Mouse (Mus musculus) induced T-regulatory cell, adult 2 months (primary cell): ENCODE data around the gene Wipf3.
A peak's percentile ranks its signal among the peaks of the same experiment; 100 is the strongest.

Experiments used
- DNase-seq: peaks from one replicate; pipeline ENCODE4 v3.0.0-alpha.2; 2012; ENCODE audit warnings: low read depth

The Wipf3 gene

DNA sequence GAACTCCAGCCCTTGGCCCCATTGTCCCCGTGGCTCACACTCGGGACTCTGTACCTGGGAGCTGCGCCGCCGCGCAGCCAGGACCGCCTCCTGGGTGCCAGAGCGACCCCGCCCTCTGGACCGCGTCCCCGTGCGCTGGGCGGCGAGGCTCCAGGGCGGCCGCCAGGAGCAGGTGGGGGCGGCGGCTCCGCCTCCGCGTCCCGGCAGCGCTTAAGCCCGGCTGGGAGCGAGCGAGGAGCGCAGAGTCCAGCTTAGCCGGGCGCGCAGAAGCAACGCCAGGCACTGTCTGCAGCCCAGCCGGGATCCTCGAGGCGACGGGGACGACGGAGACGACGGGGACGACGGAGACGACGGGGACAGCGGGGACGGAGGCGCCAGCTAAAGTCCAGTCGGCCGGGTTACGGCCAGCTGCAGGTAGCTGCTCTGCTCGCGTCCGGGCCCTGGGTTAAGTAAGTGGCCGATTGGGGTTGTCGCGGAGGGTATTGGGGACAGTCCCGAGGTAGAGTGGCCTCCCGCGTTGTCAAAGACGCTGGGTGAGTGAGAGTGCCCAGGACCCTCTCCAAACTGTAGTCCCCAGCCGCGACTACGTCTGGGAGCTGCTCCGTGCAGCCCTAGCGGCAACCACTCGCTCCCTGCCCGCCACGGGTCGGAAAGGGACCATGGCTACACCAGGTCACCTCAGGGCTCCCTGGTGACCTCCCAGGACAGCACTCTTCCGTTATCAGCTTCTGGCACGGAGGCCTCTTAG is at the start of gene Wipf3:
Wipf3 (plus strand) TSS at position 157 of the 748 bp plus-strand sequence.
- peak; percentile 1 for DNase-seq

DNA sequence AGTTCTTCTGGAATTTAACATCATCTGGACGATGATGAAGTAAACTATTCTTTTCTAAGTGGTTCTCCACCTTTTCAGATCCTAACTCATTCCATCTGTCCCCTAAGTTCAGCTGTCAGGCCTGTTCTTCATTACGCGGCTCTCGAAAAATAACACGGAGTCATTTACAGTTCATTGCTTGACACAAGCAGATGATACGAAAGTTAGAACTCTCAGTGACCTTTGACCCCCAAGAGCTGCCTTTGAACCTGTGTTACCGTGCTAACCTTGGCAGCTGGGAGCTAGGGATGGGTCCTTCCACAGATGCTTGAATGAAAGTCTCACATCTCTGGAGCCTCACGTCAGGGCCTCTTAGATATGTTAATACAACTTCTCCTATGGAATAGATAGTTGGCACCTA is 46.8 kb upstream of the Wipf3 start:
- DNase-seq, result no peak

DNA sequence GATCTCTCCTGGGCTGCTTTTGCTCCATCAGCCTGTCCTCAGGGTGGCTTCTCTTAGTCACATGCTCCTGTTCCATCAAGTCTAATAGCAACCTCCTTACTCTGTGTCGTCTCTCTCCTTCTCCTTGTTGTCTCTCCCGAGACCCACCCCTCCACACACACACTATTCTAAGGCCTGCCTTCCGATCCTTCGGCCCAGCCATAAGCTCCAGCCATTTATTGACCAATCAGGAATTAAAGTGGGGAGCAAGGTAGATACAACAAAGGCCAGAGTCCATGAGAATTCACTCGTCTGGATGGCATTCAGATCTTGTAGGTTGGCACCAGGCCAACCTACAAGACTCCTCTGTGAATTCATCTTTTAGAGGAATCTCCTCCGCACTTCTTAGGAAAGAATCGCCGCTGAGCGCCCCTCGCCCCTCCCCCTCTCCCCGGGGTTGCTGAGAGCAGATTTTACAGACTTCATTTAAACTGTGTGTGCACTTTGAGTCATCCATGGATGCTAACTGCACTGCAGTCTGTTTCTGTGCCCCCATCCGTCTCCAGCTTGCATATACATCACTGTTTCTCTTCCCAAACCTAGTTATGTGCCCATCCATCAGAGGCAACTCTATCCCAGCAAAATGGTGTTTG is 45.4 kb upstream of the Wipf3 start:
- DNase-seq, result no peak

DNA sequence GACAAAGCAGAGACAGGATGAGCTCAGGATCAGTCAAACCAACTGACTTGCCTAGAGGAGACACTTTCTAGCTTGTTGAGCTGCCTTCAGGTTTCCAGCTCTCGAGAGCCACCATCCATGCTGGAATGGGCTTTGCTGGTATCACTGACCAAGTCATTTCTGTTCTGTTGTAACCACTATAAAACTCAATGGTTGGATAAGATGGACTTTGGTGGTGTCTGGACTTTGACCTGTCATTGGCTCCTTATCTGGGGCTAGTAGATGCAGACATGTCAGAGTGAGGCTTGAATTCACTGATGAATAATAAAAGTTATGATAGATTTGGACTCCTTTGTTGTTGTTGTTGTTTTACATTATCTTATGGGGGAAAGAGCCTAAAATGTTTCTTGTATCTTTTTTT is 44.6 kb upstream of the Wipf3 start:
- no peak for DNase-seq

DNA sequence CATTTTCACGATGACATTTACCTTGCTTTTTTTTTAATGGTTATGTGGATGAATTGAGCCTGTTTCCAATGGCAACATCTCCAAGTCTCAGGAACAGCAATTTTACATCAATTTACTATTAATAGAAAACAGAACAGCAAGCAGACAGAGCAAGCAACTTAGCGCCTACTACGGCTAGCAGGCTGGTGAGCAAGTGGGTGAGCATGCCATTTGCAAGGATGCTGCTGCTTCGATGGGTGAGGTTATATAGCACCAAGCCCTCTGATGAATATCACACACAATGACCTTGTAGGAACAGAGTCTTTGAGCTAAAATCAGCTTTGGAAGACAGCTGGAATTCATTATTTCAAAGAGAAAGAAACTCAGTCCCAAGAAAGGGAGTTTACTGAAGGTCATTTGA is 43.0 kb upstream of the Wipf3 start:
- DNase-seq, result no peak

DNA sequence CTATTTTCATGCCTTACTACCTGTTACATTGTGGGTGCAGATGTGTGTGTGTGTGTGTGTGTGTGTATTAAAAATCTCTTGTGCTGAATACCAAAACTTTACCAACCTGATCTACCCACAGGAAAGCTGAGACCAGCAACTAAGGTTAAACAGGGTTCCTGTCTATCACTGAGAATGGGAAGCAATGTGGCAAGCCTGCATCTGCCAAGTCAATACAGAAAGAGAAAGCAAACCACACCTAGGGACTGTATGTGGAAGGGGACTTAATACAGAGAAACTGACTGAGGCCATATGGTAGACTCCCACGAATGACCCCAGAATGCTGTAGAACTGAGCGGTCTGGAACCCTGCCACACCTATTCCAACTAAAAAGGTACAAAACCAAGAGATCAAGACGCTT is 42.4 kb upstream of the Wipf3 start:
- no peak for DNase-seq

DNA sequence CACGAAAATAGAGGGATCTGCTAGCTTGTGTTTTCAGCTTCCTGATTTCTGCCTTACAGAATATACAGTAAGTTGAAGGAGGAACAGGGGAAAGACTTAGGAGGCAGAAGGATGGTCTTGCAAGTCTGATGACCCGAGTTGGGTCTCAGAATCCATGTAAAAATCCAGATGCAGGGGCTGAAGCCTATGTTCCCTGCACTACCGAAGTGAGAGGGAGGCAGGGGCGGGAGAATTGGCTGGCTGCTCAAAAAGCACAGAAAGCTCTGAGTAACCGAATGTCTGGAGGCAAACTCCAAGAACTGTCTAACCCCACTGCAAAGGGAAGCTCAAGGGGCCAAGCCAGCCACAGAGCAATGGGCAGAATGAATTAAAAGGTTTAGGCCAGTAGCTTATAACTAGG is 41.7 kb upstream of the Wipf3 start:
- no peak for DNase-seq

DNA sequence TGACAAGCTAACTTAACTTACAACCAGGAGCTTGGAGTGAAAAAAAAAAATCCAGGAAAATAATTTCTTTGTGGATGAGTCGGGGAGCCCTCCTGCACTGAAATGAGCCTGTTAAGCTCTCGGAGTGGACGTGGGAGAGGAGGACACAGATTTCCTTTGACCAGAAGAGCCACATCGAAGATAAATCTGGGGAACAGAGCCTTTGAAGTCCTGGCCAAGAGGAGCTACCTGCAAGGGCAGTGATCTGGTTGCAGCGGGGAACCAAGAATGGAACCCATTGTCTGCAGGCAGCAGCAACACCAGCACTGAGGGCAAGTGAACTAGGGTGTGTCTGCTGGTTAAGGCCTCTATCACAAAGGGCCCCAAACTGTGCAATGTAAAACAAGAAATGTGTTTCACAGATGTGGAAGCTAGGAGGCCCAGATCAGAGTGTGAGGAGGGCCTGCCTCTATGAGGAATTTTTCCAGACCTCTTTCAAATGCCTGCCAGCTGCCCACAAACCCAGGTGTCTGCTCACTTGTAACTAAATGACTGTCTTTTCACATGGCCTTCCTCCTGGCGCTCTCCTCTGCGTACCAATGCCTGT is 40.6 kb upstream of the Wipf3 start:
- DNase-seq, result no peak

DNA sequence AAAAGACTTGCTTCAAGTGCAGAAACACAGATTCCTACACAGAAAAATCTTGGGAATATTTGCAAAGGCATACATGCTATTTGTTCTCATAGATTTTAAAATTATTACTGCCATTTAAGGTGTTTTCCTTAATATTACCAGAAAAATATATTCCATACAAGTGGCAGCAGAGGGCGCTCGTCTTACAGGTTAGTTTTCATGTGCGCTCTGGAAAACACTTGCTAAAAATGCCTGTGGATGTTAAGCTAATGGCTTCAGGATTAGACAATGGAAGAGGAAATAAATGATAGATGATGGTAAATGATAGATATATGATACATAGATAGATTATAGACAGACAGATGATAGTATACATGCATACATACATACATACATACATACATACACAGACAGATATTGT is 37.6 kb upstream of the Wipf3 start:
- DNase-seq, result peak; percentile 45

DNA sequence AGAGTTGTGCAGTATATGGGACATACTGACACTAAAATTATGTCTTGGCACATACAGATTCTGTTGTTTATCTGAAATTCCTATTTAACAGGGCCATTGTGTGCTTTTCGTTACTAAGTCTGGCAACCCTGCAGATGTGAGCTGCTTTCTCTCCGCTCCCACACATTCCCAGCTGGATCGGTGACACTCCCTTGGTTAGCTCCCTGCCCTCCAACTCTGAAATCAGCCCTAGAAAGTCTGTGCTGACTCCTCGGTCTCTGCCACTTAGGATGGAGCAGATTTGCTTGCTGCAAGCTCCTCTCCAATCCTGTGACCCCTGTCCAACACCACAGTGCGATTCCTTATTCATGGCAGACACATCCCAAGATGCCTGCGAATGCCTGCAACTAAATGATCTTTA is 35.5 kb upstream of the Wipf3 start:
- no peak for DNase-seq

DNA sequence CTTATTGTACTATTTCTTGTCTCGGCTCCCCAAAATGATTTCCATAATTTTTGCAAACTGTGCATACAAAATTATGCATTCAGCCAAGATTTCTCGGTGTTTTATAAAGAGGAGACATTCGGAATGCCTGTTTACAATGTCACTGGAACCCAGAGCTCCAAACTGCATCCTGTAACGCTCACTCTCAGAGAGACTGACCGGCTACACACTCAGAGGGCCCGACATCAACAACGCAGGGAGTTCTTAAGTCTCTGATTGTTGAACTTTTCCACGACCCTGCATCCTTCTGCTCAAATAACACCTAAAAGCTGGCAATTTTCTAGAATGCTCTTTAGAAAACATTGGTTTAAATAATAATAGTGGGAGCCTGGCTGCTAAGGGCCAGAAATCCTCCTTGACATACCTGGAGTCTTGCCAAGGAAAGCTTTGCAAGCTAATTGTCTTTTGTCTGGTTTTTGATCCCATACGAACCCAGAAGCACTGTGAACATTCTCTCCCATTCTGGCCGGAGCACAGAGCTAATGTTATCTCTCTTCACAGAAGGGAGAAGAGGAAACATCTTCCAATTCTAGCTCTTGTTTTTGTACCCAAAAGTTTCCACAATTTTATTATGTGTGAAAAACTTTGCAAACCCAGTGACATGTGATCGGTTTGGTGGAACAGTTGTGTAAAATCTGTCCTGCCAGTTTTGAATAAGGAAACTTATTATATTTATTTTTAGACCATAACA is 30.0 kb upstream of the Wipf3 start:
- no peak for DNase-seq

DNA sequence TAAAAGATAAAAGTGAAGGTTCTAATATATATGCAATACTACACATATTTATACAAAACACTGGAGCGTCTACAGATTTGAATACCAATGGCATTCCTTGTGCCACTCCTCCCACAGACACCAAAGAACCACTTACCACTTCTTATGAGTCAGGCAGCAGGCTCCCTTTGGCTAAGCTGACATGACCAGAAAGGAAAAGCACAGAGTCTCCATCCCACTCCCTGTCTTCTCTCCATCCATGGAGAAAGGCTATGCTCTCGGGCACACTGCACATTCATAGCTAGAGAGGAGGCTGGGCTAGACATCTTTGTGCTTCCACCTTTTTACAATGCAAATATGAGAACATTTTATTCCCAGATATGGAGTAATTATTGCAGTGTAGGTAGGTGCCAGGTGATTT is 27.9 kb upstream of the Wipf3 start:
- DNase-seq, result no peak

DNA sequence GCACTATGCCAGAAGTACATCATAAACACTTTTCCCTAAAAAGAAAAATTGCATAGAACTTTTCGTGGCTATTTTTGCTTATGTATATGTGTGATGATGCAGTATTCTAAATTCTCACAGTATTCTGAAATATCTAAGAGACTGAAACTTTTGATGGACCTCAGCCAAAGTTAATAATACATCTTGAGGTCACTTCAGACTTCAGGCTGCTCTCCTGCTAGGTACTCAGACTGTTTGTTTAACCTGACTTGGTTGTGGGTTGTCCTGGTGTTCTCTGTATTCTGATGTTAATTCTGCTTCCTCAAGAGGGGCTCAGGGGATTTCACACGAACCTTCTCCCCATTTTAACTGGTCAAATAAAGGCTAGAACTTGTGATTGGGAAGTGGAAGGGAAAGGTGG is 24.5 kb upstream of the Wipf3 start:
- DNase-seq, result no peak

DNA sequence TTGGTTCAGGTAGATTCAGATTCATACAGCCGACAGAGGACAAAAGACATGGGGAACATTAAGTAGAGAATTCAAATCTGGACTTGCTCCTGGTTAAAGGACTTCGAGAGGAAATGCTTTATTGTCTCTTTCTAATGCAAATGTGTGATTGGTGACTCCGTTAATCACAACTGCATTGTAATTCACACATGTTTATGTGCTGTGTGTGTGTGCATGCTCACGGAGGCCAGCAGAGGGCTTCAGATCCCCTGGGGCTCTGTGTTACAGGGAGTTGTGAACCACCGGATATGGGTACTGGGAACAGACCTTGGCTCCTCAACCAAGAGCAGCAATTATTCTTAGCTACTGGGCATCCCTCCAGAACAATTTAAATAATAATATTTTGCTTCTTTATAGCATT is 23.3 kb upstream of the Wipf3 start:
- DNase-seq, result no peak

DNA sequence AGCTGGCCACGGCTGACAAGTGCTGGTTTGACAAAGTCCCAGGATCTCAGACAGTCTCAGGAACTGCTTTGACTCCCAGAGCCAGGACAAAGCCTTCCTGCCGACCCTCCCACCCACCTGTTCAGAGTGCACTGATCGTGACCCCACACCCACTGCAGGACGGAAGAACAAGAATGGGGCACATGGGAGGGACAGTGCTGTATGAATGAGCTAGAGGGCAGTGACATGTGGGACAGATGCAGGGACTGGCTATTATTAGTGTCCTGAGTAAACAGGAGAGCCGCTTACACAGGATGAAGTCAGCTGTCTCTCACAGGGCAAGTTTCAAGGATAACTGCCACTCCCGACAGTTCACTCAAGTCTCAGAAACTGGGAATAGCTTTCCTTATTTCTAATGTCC is 20.1 kb upstream of the Wipf3 start:
- no peak for DNase-seq

DNA sequence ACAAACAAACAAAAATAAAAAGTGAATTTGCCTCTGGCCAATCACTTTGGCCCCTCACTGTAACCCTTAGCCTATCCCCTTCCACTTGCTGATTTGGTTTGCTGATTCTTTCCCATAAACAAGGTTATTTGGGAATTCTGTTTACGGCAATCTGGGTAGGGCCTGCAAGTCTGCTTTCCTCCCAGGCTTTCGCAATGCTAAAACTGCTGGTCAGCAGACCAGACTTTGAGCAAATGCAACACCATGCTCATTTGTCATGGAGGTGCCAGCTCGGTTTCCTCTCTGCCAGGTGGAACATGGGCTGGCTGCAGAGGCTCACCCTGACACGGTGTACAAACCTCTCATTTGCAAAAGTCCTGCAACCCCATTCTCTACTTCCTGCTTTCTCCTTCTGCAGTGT is 19.0 kb upstream of the Wipf3 start:
- no peak for DNase-seq

DNA sequence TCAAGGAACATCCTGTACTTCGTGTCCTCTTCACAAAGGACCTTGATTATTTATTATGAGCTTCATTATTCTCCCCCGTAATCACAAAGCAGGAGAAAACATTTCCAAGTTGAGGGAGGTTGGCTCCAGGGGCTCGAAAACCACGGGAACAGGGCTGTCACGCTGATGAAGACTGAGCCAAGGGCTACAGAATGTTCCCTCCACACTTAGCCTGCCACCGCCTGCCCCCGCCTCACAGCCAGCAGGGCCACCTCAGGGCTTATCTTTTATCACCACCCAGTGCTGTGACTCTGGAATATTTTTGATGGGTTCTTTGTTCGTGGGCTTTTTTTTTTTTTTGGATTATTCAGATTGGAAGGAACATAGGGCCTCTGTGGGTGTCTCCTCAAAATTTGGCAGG is 17.8 kb upstream of the Wipf3 start:
- no peak for DNase-seq

DNA sequence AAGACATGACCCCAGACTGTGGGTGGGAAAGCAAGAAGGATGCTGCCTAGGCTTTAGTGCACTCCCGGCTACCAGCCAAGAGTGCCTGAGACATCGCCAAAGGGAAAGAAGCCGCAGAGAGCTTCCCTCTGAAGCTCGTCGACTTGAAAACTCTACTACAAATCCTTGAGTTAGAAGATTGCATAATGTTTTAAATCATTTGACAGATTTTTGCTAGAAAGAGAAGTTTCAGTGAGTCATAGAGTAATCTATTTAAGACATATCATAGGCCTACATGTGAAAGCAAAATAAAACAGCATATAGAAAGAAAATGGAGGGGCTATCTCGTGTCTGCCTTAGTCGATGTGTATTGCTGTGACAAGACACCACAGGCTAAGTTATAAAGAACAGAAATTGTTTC is 16.5 kb upstream of the Wipf3 start:
- DNase-seq, result no peak

DNA sequence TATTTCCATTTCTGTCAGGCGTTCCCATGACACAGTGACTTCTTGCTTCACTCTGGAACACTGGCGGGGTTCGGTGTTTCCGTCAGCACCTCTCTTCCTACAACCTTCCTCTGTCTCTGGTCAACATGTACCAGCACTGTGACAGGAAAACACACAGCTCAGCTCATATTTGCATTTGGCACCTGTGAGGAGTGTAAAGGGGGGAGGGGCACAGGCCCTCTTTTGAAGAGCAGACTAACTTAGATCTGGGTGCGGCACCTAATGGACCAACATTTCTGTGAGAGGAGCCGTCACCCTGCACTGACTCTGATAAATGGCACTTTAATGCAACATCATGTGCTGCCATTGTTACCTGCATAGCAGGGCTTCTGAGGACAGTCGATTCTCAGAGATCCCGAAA is 4.2 kb upstream of the Wipf3 start:
- no peak for DNase-seq

DNA sequence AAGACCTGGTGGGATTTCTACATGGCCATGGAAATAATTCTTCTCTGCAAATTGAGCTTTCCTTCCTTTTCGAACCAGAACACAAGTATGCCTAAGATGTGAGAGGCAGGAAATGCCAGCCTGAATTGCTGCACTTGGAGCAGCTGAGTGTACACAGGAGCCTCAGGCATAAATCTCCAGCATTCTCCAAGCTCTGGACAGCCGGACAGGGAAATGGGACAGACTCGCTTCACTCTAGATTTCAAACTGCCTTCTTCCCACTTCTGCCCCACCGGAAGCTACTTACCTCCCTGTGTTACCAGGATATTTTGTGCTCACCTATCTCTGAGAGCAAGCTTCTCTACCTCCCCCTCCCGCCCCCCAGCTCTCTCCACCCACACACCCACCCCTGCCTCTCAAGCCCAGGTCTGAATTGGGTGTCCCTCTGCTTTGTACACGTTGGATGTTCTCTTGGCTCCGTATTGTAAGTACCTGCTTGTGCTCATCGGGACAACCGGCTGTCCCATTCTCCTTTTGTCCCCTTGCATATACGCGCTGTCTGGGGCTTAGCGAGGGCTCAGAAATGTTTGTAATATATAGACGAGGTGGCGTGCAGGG is 455 bp upstream of the Wipf3 start:
- no peak for DNase-seq

DNA sequence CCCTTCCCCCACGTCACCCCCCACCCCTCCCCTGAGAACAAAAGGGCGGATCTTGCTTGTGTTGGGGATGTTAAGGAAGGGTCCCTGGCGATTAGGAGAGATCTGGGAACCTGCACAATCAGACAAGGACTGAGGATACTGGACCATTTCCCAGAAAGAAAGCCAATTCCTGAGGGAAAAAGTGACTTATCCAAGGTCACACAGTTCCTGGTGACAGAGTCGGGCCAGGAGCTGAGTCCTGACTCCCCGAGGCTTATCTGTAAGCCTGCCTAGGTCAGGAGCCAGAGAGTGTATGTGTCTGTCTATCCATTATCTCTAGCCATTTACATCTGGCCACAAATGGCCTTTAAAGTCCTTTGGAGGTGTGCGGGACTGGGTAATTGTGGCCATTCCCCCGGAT is 818 bp downstream of the Wipf3 start:
- no peak for DNase-seq

DNA sequence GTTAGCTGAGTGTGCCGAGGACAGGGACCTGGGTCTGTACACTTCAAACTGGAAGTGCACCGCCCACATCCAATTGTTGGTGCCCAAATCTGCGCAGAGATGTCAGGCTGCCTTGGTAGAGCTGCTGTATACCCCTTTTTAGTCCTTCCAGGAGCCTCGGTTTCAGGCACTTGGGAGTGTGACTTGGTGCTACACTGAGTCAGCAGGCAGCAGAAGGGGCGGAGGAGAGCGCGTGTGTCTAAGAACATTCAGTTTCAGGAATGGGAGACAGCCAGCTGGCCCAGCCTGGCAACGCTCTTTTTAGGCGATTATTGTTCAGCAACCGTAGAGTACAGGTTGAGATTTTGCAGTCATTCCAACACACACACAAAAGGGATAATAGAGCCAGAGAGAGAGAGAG is 2.4 kb downstream of the Wipf3 start:
- DNase-seq, result no peak

DNA sequence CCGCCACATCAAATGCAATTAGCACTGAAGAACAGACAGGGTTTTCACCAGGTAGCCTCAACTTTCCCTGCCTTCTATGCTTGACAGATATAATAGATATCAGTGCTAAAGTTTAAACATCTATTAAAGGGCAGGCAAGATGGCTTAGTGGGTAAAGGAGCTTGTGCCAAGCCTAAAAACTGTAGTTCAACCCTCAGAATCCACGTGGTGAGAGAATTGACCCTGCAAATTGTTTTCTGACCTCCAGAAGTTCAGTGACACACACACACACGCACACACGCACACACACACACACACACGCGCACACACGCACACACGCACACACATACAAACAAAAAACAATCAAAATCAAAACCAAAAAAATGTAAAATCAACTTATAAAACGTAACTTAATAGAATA is 2.8 kb downstream of the Wipf3 start:
- no peak for DNase-seq
